Mouse (Mus musculus) Patski (cell line): Measurements from ENCODE around the gene Nop16. TPM values are rescaled to one million over a fixed set of nuclear protein-coding genes. Genes with fewer than 3 reads are reported as not detected.
"Not testable (repeated sequence)": the region's sequence is repeated elsewhere in the genome, so short reads cannot be mapped to it uniquely, and the experiment has no call there.

Experiments used
- ATAC-seq: fragments of 100-300 bp; one replicate; pipeline ENCODE4 v1.8.0; 2021
- CTCF ChIA-PET: fragments of 350-600 bp; sonication (Branson Sonifier 250); formaldehyde crosslinking; loops from one replicate; lab custom pipeline; 2022; ENCODE audit warnings: inconsistent platforms; lab: Charles Lee
- POLR2A ChIA-PET: fragments of 350-600 bp; sonication (Branson Sonifier 250); formaldehyde crosslinking; loops from one replicate; lab custom pipeline; 2022; ENCODE audit warnings: antibody characterized with exemption, inconsistent platforms; lab: Charles Lee
- DNase-seq: peaks from one replicate; pipeline ENCODE4 v3.0.0-alpha.2; 2011; ENCODE audit warnings: low read depth, low spot score
- H3K27me3 ChIP-seq: fragments of 371-371 bp; one replicate; pipeline ENCODE4 v1.5.1; 2021
- CTCF ChIP-seq: fragments of 100-300 bp; IDR thresholded peaks from one replicate; pipeline ENCODE4 v1.5.1; 2021
- in situ Hi-C: fragments of 300-500 bp; cut with MboI; formaldehyde crosslinking; loops from 3 replicates; pipeline ENCODE4 v1.11.1; 2018; ENCODE audit warnings: low pct_unique_long_range_greater_than_20kb, mixed read lengths
- polyA plus RNA-seq: library from polyadenylated mRNA; unstranded; gene quantifications from one replicate; pipeline ENCODE4 v1.2.3, GENCODE M21; 2021

Nop16 gene
- 38.0 TPM for polyA plus RNA-seq

GRCm38 (mm10) chr13:54589996-54590951 is at the start of gene Nop16, which contains the start of gene Higd2a:
Gene Nop16 (minus strand): TSS chr13:54590090.
Gene Higd2a (plus strand): TSS chr13:54590207.
- DNase-seq (peak; percentile 88), ATAC-seq (peak; percentile 94)
- in situ Hi-C loops, result no loop called here
- no peak for TF ChIP-seq CTCF
- POLR2A ChIA-PET, result interaction anchor here (0.9 to 1.8 kb wide), 3 partner anchors 15 to 27 kb away, joined by 3 to 5 read pairs (median 4); no protein-coding TSS in a partner anchor
- H3K27me3 ChIP-seq, result no peaks in the 10 kb centered on the region
- CTCF ChIA-PET, result no interaction called here

DNA sequence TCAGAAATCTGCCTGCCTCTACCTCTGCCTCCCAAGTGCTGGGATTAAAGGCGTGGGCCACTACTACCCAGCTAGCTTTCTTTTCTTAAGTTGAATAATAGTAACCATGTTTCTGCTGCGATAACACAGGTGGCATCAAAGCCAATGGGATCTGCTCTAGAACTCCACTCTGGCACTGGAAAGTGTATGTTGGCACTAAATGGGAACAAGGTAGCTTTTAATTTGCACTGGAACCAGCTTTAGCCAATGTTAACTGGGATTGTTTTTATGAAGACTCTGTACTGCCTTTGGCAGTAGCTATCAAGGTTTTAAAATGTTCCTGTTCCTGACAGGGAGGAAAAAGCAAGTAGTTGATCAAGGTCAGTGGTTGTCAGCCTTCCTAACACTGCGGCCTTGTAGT is 45.1 kb upstream of the Nop16 start:
- DNase-seq (no peak), ATAC-seq (no peak)
- ChIA-PET CTCF (interaction anchor here (0.9 to 1.1 kb wide), 3 partner anchors 8 to 13 kb away, joined by 3 to 5 read pairs (median 3); partner anchors contain the start of gene Faf2), POLR2A (interaction anchor here (0.7 kb wide), 1 partner anchor 28 kb away, joined by 3 read pairs; no protein-coding TSS in a partner anchor)
- H3K27me3 ChIP-seq, result no peaks in the 10 kb centered on the region
- no peak for TF ChIP-seq CTCF
- in situ Hi-C loops, result no loop called here

DNA sequence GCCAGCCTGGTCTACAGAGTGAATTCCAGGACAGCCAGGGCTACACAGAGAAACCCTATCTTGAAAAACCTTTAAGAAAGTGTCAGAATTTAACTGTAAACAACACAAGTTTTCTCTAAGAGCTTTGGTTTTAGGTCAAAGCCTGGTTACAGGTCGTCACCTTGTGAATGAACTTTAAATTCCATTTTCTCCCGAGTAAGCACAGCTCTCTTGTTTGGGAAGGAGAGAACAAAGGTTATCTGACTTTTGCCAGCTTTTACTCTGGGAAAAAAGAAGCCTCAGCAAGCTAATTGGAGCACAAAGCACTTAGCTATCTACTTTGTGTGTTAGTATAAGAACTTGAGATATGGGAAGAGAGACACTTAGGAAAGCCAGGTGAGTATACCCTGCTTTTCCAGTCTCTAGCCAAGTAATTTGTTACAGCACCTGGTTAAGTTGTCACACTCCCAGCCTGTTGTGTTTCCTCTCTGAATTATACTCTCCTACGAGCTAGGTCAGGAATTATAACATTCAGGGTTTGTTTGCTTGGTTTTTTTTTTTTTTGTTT is 42.9 kb upstream of the Nop16 start:
- in situ Hi-C loops, result no loop called here
- DNase-seq (no peak), ATAC-seq (no peak)
- no peaks in the 10 kb centered on the region for H3K27me3 ChIP-seq
- no peak for TF ChIP-seq CTCF
- POLR2A ChIA-PET, result no interaction called here
- CTCF ChIA-PET, result interaction anchor here (1.4 kb wide), 1 partner anchor 8 kb away, joined by 4 read pairs; no protein-coding TSS in a partner anchor

DNA sequence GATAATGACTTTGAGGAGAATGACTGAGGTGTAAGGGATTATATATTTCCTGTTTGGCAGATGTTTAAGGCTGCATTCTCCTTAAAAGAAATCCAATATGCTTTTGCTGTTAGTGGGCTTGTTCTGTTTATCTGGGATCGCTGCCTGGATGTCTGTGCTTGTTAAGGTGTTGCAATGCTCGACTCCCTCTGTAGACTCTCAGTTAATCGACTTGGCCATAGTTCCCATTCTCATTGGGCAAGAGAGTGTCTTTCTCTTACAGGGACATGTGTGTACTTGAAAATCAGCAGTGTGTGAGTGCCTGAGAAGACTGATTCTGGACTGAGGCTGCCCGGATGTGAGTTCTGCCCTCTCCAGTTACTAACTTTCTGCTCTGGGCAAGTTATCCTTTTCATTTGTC is 39.2 kb upstream of the Nop16 start:
- peak; percentile 51 for ATAC-seq
- no peak for DNase-seq
- TF ChIP-seq CTCF, result no peak
- in situ Hi-C loops, result no loop called here
- CTCF ChIA-PET, result no interaction called here
- no peaks in the 10 kb centered on the region for H3K27me3 ChIP-seq
- POLR2A ChIA-PET, result no interaction called here

- in situ Hi-C loops, result no loop called here
- CTCF ChIA-PET, result interaction anchor here (1.2 to 1.5 kb wide), 6 partner anchors 13 to 63 kb away, joined by 3 to 5 read pairs (median 5); no protein-coding TSS in a partner anchor
- peak; percentile 49 for ATAC-seq
- POLR2A ChIA-PET, result interaction anchor here (0.5 to 1.6 kb wide), 4 partner anchors 14 to 65 kb away, joined by 3 read pairs; no protein-coding TSS in a partner anchor
- no peak for DNase-seq
- TF ChIP-seq CTCF, result no peak
- peaks cover 3% of the 10 kb centered on the region for H3K27me3 ChIP-seq
Measured at GRCm38 (mm10) chr13:54621960-54622521, 32.2 kb upstream of the Nop16 start.

GRCm38 (mm10) chr13:54621155-54621932 is 31.5 kb upstream of the Nop16 start, which contains the start of gene Faf2:
Gene Faf2 (plus strand): TSS chr13:54621784.
- TF ChIP-seq CTCF, result peak; percentile 99
- CTCF ChIA-PET, result interaction anchor here (1.2 to 1.5 kb wide), 6 partner anchors 13 to 63 kb away, joined by 3 to 5 read pairs (median 5); no protein-coding TSS in a partner anchor
- ATAC-seq (peak; percentile 86), DNase-seq (no peak)
- POLR2A ChIA-PET, result interaction anchor here (0.5 to 1.6 kb wide), 5 partner anchors 11 to 66 kb away, joined by 3 to 4 read pairs (median 3); no protein-coding TSS in a partner anchor
- H3K27me3 ChIP-seq, result peaks cover 3% of the 10 kb centered on the region
- in situ Hi-C loops, result no loop called here

DNA sequence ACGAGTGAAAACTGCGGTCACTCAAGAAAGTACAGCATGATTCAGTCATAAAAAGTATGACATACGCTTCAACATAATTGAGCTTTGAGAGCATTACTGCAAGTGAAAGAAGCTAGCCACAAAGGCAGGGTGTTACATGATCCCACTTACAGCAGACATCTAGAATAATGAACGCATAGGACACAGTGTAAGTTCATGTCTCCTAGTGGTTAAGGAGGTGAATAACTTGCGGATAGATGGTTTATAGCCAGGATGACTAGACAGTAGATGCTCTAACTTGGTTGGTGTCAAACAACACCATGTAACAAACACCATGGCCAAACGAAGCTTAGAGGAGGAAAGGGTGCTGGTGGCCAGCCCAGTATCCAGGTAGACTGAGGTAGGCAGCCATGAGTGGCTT is 27.1 kb upstream of the Nop16 start:
- ChIA-PET POLR2A (interaction anchor here (0.9 to 1.8 kb wide), 2 partner anchors 26 to 54 kb away, joined by 4 to 5 read pairs; partner anchors contain the start of genes Higd2a and Nop16), CTCF (interaction anchor here (1.2 to 1.7 kb wide), 2 partner anchors 8 to 51 kb away, joined by 3 to 9 read pairs; partner anchors contain the start of gene 4833439L19Rik)
- ATAC-seq, result no peak
- in situ Hi-C loops, result loop anchor here (5.0 kb wide), 1 partner anchor 40 kb away; the partner anchor contains the start of gene Arl10
- DNase-seq, result no peak
- TF ChIP-seq CTCF, result no peak
- peaks cover 3% of the 10 kb centered on the region for H3K27me3 ChIP-seq

DNA sequence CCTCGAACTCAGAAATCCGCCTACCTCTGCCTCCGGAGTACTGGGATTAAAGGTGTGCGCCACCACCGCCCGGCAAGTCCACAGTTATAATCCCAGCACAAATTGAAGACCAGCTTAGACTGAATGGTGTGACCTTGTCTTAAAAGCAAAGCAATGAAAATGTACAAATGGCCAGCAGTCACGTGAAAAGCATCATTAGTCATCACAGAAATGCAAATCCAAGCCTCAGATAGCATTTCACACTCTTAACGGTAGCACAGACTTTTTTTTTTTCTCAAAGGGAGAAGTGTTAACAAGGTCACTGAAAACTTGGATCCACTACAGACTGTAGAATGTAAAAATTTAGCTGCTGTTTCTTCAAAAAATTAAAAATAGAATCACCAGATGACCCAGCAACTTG is 26.4 kb upstream of the Nop16 start:
- peaks cover 3% of the 10 kb centered on the region for H3K27me3 ChIP-seq
- POLR2A ChIA-PET, result no interaction called here
- no peak for TF ChIP-seq CTCF
- DNase-seq (no peak), ATAC-seq (no peak)
- CTCF ChIA-PET, result interaction anchor here (1.2 kb wide), 1 partner anchor 50 kb away, joined by 3 read pairs; the partner anchor contains the start of gene 4833439L19Rik
- in situ Hi-C loops, result loop anchor here (5.0 kb wide), 1 partner anchor 39 kb away; the partner anchor contains the start of gene Arl10

- CTCF ChIA-PET, result interaction anchor here (1.6 kb wide), 1 partner anchor 11 kb away, joined by 4 read pairs; no protein-coding TSS in a partner anchor
- DNase-seq, ATAC-seq, H3K27me3 ChIP-seq, in situ Hi-C loops, POLR2A ChIA-PET: not testable (repeated sequence)
Measured at GRCm38 (mm10) chr13:54613141-54613540, 23.3 kb upstream of the Nop16 start.
